11 mouse cellular contexts compared by ENCODE assay signal in genomic region chr13:11347787-11348501, GRCm38 (mm10).
DNase-seq lines count a peak whose midpoint lies in the region; ATAC-seq and TF ChIP-seq lines count a peak whose summit lies in the region.
"Had no signal": no experiment of that assay in that cellular context is flagged by ENCODE, and none has a peak within 500 bp of the region (broad histone marks: within the 10 kb centered on the region; RNA-seq: fewer than 3 reads in every experiment).

No protein-coding gene starts in this region.

- H3K27me3 ChIP-seq in lung, embryonic 14.5 days (ENCODE audit: insufficient read depth, low read length): no peaks in the 10 kb centered on the region
- no peaks in the 10 kb centered on the region for H3K27me3 ChIP-seq in hindbrain, embryonic 13.5 days
- H3K27me3 ChIP-seq in midbrain, postnatal 0 days (ENCODE audit: insufficient read depth, low read length): no peaks in the 10 kb centered on the region
- H3K27me3 ChIP-seq: limb, embryonic 13.5 days had no signal

- no peak overlapping the region for H3K27ac ChIP-seq in lung, embryonic 14.5 days (ENCODE audit: low read depth)
- peak overlapping the region; percentile 58 for H3K27ac ChIP-seq in hindbrain, embryonic 13.5 days
- H3K27ac ChIP-seq in midbrain, postnatal 0 days (ENCODE audit: low read depth, low read length): no peak overlapping the region
- H3K27ac ChIP-seq: limb, embryonic 13.5 days had no signal

- WGBS in lung, embryonic 14.5 days: 38% methylated on average over 6 of the region's 6 CpGs
- WGBS in hindbrain, embryonic 13.5 days: 50% methylated on average over 6 of the region's 6 CpGs
- 41% methylated on average over 6 of the region's 6 CpGs for WGBS in midbrain, postnatal 0 days

- H3K4me2 ChIP-seq in lung, embryonic 14.5 days: no peak overlapping the region
- no peak overlapping the region for H3K4me2 ChIP-seq in hindbrain, embryonic 13.5 days
- no peak overlapping the region for H3K4me2 ChIP-seq in midbrain, postnatal 0 days (ENCODE audit: low read depth, low read length, poor library complexity, severe bottlenecking)
- H3K4me2 ChIP-seq: heart, embryonic 11.5 days; limb, embryonic 13.5 days had no signal

- TF ChIP-seq CTCF in lung, embryonic 14.5 days (IDR thresholded peaks at IDR 0.05; ENCODE audit: low read depth): no peak
- no peak for TF ChIP-seq CTCF in midbrain, postnatal 0 days (IDR thresholded peaks at IDR 0.05)

- no peak overlapping the region for H3K9ac ChIP-seq in lung, embryonic 14.5 days
- H3K9ac ChIP-seq in hindbrain, embryonic 13.5 days: no peak overlapping the region
- H3K9ac ChIP-seq in midbrain, postnatal 0 days (replicated peaks; ENCODE audit: low read length, poor library complexity, severe bottlenecking): no peak overlapping the region
- H3K9ac ChIP-seq: limb, embryonic 13.5 days had no signal

- H3K9me3 ChIP-seq in lung, embryonic 14.5 days (ENCODE audit: low read depth, low read length): no peaks in the 10 kb centered on the region
- no peaks in the 10 kb centered on the region for H3K9me3 ChIP-seq in hindbrain, embryonic 13.5 days
- H3K9me3 ChIP-seq in midbrain, postnatal 0 days (ENCODE audit: low read length): no peaks in the 10 kb centered on the region
- H3K9me3 ChIP-seq: limb, embryonic 13.5 days had no signal

- DNase-seq in cerebellum, postnatal 25 days: peak; percentile 42 to 71
- DNase-seq in lung, embryonic 14.5 days: peak; percentile 49
- no peak for DNase-seq in lung, postnatal 10 days
- peak; percentile 52 for DNase-seq in midbrain, postnatal 0 days (ENCODE audit: low spot score)
- no peak for DNase-seq in adipocyte (ENCODE audit: low spot score)
- DNase-seq in frontal cortex, postnatal 25 days (ENCODE audit: low spot score in 2 of 2): no peak
- DNase-seq: lung, postnatal 36 days had no signal

- no peaks in the 10 kb centered on the region for H3K4me1 ChIP-seq in lung, embryonic 14.5 days (ENCODE audit: insufficient read depth)
- H3K4me1 ChIP-seq in hindbrain, embryonic 13.5 days (replicated peaks): peaks cover 4% of the 10 kb centered on the region; the same call in 1 of the 2 replicates
- no peaks in the 10 kb centered on the region for H3K4me1 ChIP-seq in midbrain, postnatal 0 days (ENCODE audit: insufficient read depth, low read length)

- ATAC-seq in cerebellum, adult (ENCODE audit: insufficient number of reproducible peaks, low FRiP score, low TSS enrichment): no peak
- no peak; the same call in 1 of the 2 replicates for ATAC-seq in lung, embryonic 14.5 days (ENCODE audit: insufficient read depth)
- ATAC-seq in hindbrain, embryonic 13.5 days (ENCODE audit: low FRiP score): 0 out of 2 replicates have a peak, but pooled peaks have one; percentile 36
- ATAC-seq in midbrain, postnatal 0 days (ENCODE audit: low FRiP score): no peak

- no peaks in the 10 kb centered on the region for H3K36me3 ChIP-seq in lung, embryonic 14.5 days (ENCODE audit: insufficient read depth)
- no peaks in the 10 kb centered on the region for H3K36me3 ChIP-seq in hindbrain, embryonic 13.5 days
- H3K36me3 ChIP-seq in midbrain, postnatal 0 days (ENCODE audit: insufficient read depth, low read length): no peaks in the 10 kb centered on the region
- H3K36me3 ChIP-seq: limb, embryonic 13.5 days had no signal

- no peak overlapping the region for H3K4me3 ChIP-seq in lung, embryonic 14.5 days (ENCODE audit: low read depth, low read length)
- H3K4me3 ChIP-seq in hindbrain, embryonic 13.5 days: no peak overlapping the region
- no peak overlapping the region for H3K4me3 ChIP-seq in midbrain, postnatal 0 days (ENCODE audit: low read depth, low read length)
- H3K4me3 ChIP-seq: limb, embryonic 13.5 days had no signal

Comparison
In these comparisons a context has a peak if more than half of its experiments do, and no peak if none do; other contexts are left out.
1. DNase-seq: peak in cerebellum, postnatal 25 days (2 of 2), lung, embryonic 14.5 days (single experiment) and midbrain, postnatal 0 days (single experiment); none in lung, postnatal 10 days (single experiment), adipocyte (single experiment) and frontal cortex, postnatal 25 days (0 of 2).